Mouse (Mus musculus): Measurements from ENCODE around the gene Gtf3c1.
A peak's percentile ranks its signal among the peaks of the same experiment; 100 is the strongest.

Gene Gtf3c1

GRCm38 (mm10) chr7:125618016-125618415, 89.6 kb downstream of the Gtf3c1 start:
- no peak for DNase-seq (ENCODE audit: low read depth)

GRCm38 (mm10) chr7:125615453-125615852, 92.1 kb downstream of the Gtf3c1 start:
- DNase-seq (ENCODE audit: low read depth), result no peak

GRCm38 (mm10) chr7:125613579-125613978, 94.0 kb downstream of the Gtf3c1 start:
- no peak for DNase-seq (ENCODE audit: low read depth)

- DNase-seq (ENCODE audit: low read depth), result peak; percentile 56
Measured at GRCm38 (mm10) chr7:125608183-125608688, 99.3 kb downstream of the Gtf3c1 start.

GRCm38 (mm10) chr7:125607384-125608182, 100.0 kb downstream of the Gtf3c1 start:
- peak; percentile 79 for DNase-seq (ENCODE audit: low read depth)

GRCm38 (mm10) chr7:125606265-125607164, 101.1 kb downstream of the Gtf3c1 start:
- no peak for DNase-seq (ENCODE audit: low read depth)

GRCm38 (mm10) chr7:125605725-125606139, 101.8 kb downstream of the Gtf3c1 start:
- DNase-seq (ENCODE audit: low read depth), result peak; percentile 78

GRCm38 (mm10) chr7:125604362-125605319, 102.9 kb downstream of the Gtf3c1 start:
- DNase-seq (ENCODE audit: low read depth), result no peak

GRCm38 (mm10) chr7:125603185-125603631, 104.4 kb downstream of the Gtf3c1 start, which contains the start of gene Il21r:
Il21r (plus strand) TSS chr7:125603429.
- peak; percentile 73 for DNase-seq (ENCODE audit: low read depth)

GRCm38 (mm10) chr7:125601821-125602448, 105.6 kb downstream of the Gtf3c1 start:
- peak; percentile 46 for DNase-seq (ENCODE audit: low read depth)

GRCm38 (mm10) chr7:125601280-125601670, 106.3 kb downstream of the Gtf3c1 start:
- DNase-seq (ENCODE audit: low read depth), result peak; percentile 44

GRCm38 (mm10) chr7:125600612-125601279, 106.8 kb downstream of the Gtf3c1 start:
- DNase-seq (ENCODE audit: low read depth), result peak; percentile 59

- DNase-seq (ENCODE audit: low read depth), result peak; percentile 49
Measured at GRCm38 (mm10) chr7:125600136-125600535, 107.4 kb downstream of the Gtf3c1 start.

GRCm38 (mm10) chr7:125599373-125599973, 108.1 kb downstream of the Gtf3c1 start:
- no peak for DNase-seq (ENCODE audit: low read depth)

GRCm38 (mm10) chr7:125597516-125598347, 109.8 kb downstream of the Gtf3c1 start:
- DNase-seq (ENCODE audit: low read depth), result no peak

GRCm38 (mm10) chr7:125597083-125597482, 110.5 kb downstream of the Gtf3c1 start:
- DNase-seq (ENCODE audit: low read depth), result peak; percentile 70

GRCm38 (mm10) chr7:125596406-125596805, 111.2 kb downstream of the Gtf3c1 start:
- DNase-seq (ENCODE audit: low read depth), result no peak

- peak; percentile 72 for DNase-seq (ENCODE audit: low read depth)
Measured at GRCm38 (mm10) chr7:125593831-125594230, 113.7 kb downstream of the Gtf3c1 start.

Measured in naive thymus-derived CD4-positive, alpha-beta T cell, adult 2 months (primary cell).